Mouse (Mus musculus): ENCODE data around the gene Adamtsl3.

The Adamtsl3 gene

DNA sequence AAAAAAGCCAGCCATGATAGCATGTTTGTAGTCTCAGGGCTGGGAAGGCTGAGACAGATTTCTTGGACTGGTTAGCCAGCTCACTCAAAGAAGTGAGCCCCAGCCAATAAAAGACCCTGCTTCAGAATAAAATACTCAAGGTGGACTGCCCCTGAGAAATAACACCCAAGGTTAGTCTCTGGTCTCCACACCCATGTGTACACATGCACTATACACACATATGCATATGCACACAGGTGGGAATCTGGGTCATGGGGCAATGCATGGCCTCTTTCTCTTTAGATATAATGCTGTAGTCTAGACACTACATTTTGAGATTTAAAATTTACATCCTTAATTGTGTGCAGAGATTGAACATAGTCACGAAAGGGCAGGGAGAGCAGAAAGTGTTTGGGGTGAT lies 88.8 kb downstream of the Adamtsl3 start:
- DNase-seq = no peak

DNA sequence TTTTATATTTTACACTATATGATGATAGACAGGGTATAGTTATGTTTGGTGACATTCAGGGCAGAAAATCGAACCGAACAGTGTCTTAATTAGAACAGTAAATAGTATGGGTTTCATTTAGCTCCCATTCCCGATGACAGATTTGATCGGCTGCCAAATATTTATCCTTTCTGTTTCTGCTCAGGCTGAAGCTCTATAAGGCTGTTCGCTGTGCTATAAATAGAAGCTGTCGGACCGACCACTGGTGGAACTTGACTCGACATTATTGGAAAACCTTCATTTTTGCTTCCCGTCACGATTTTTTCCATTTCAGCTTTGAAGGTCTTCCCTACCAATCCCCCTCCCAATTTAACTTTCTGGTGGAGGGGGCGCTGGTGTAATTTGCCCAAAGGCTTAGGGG lies 89.9 kb downstream of the Adamtsl3 start:
- DNase-seq = no peak

DNA sequence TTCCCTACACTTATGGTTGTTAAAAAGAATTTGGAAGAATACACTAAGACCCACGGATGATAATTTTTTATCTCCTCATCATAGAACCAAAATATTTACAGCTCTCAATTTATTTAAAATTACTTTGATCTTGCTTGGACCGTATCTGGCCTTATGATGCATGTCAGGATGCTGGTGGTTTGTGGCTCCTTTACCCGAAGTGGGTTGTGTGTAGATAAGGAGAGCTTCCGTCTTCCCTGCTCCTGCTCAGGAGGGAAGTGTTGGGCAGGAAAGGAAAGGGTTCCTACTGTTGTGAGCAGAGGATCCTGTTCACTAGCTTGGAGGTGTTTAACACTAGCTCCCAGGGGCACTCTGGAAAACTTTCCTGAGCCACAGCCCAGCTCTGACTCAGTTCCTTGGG lies 94.0 kb downstream of the Adamtsl3 start:
- DNase-seq = no peak

DNA sequence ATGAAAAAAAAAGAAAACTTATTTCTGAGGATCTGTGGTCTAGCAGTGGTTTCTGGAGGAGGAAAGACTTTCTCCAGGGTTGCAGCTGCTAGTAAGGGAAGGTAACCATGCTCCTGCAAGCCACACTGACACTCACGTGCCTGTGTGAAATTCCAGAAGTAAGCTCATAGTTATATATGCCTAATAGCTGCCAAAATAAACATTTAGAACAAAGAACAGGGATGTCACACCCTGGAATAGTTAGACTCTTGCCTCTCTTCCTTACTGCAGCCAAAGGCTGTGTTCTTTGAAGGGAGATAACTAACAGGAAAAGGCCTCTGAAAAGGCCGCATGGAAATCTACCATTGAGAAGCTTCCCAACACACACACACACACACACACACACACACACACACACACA lies 96.1 kb downstream of the Adamtsl3 start:
- no peak for DNase-seq

DNA sequence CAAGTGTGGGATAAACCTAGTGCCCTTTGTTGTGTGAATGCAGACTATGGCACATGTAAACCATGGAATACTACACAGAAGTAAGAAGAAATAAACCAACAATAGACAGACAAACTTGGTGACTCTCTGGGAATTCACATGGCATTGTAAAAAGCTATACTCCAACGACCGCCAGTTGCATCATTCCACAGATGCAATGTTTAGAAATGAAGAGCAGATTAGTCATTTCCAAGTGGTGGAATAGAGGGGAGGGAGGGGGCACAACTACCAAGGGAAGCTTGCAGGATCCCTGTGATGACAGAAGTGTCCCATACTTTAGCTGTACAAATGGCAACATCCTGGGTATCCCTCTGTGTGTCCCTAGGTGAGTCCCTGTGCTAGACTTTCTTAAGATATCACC lies 97.7 kb downstream of the Adamtsl3 start:
- DNase-seq = no peak

DNA sequence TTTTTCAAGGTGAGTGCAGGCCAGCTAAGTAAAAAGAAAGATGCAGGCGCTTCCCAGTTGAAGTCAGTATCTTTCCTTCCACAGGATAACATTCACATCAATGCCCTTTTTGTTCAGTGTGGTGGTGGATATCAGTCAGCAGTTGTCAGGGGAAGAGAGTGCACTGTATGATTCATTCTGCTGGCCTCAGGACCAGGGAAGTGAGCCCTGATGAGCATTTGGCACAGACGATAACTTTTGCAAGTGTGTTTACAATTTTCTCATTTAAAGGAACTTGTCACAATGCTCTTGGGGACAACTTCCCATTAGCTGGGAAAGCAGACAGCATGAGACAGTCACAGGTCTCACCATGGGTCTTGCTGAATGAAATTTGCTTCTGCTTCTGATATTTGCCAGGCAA lies 122.9 kb downstream of the Adamtsl3 start:
- DNase-seq = no peak

DNA sequence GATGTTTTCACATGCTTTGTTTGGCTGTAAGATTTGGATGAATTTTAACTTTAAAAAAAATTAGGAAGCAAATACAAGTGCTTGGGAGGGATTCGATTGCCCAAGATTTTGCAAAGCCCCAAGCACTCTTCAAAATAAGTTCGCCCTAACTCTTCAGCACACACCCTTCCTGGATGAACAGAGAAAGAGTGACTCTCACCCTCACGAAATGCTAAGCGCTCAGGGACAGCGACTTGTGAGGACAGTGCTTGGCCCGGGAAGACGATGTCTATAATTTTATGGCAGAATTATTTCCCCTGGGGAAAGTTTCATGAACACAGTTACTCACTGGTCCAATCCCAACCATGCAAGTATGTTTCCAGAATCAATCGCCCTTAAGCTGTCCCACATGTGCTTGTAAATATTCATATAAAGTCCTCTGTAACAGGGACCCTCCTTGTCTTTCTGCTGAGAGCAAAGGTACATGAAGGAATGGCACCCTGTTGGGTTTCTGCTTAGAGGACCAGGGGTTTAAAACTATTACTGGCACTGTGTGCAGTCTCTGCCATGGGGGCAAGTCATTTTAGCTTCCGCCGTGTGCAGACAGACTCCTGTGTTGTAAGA lies 127.5 kb downstream of the Adamtsl3 start:
- no peak for DNase-seq

DNA sequence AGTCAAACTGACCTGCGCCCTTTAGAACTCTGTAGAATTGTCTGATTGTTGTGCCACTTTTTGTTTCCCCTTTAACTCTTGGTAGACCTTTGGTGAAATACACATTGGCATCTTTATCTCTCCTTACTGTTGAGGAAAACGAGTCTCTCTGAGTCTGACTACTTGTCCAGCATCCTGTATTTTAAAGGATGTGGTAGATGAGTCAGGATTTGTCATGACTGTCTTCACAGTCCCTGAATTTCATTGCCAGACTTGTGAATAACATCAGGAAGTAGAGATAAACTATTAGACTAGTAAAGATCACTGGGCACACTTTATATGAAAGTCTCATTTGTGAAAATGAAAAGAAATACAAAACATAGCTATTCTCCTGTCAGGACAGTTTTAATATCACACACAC lies 128.9 kb downstream of the Adamtsl3 start:
- no peak for DNase-seq

DNA sequence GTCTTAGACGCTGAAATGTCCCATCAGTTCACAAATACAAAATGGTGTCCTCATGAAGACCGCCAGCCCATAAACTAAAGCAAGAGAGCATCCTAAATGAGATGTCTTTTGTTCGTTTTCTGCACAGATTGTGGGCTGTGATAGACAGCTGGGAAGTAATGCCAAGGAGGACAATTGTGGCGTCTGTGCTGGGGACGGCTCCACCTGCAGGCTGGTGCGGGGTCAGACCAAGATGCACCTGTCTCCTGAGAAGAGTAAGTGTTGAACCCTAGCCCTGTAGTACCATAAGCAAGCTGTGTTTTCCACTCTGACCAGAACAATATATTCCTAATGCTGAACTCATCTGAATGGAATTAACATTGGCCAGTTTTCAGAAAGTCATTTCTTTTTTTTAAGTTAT lies 129.9 kb downstream of the Adamtsl3 start:
- DNase-seq = no peak

DNA sequence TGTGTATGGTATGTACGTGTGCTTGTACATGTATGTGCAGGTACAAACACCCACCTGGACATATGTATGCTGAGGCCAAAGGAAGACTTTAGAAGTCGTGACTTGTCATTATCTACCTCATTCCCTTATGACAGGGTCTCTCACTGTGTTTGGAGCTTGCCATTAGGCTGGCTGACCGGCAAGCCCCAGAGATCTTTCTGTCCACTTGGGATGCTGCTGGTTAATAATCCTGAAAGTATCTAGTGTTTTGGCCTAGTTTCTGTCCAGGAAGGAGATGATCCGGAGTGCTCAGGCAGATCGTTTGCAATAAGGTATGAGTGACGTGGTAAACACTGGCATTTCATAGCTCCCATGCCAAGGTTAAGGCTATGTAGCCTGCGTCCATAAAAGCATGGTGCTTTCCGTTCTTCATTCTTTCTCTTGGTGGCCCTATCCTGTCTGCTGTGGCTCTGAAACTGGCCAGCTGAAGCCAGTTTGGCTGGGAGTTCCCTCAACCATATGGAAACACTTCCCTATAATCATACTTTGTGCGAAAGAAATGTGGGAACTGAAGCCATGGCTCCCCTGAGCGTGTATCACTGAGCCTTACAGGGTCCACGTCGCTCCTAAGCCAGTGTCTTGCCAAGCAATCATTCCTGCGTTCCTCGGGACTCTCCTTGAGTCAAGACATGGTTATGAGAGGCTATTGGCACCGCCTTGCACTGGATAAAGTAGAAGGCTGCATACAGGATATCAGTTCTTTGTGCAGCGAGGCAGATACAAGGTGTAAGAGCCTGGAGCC lies 141.1 kb downstream of the Adamtsl3 start:
- no peak for DNase-seq

DNA sequence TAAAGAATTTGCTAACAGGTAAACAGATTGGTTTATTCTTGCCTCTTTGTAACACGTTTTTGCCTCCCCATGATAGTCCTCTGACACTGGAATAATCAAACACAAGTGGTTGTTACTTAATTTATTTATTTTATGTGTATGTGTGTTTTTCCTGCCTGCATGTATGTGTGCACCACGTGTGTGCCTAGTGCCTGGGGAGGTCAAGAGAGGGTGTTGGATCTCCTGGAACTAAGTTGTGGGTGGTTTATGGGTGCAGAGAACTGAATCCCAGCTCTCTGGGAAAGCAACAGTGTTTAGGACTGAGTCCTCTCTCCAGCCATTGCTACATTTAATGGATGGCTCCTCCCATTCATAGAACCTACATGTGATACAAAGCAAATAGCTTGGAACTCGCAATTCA lies 143.0 kb downstream of the Adamtsl3 start:
- no peak for DNase-seq

DNA sequence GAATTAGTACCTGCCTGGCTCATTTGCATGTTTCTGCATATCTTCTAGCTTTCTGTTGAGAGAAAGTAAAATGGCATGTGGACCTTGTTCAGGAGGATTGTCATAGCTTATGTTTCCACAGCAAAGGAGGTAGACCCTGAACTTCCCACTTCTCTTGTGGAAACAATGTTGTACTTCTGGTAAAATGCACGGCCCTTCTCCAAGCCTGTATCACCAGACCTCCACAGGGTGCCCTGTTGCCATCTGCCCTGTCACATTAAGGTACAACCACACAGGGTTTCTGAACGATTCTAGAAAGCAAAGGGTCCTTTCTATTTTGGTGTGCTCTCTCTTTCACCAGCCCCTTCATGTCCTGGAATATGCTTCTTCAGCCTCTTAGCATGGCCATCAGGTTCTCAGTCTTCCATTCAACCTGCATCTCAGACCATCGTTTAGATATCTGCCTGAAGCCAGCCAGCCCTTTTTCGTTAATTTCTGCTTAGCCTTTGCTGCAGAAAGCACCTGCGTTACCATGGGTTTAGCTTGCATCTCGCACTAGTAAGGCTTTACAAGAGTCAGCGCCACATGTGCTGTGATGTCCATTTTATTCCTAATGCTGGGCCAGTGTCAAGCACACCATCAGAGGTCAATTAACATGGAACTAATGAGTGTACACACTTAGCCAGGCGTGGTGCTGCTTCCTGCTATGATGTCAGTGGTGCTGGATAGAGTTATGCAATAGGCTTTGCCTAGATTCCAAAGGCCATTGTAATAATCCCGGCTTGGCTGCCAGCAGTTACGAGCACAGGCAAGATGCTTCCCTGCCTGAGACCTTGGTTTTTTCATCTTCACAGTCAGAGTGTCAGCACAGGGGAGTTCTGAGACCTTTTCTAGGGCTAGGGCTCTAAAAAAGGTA lies 143.6 kb downstream of the Adamtsl3 start:
- DNase-seq = peak; percentile 30

DNA sequence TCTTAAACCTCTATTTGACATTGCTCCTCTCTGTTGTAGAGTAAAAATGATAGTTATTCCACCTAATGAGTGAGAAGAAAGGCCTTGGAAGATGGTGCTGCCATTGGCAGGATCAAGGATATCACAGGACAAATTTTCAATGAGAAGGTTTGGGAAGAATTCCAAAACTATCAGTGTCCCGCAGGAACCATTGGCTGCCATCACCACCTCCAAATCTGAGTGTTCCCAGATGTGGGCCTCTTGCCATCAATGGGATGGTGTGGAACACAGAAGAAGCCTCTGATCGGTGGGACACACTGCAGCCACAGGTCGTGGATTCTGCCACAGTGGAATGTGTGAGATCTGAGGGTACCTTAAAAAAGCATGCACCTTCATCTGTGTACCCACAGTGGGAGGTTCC lies 147.9 kb downstream of the Adamtsl3 start:
- no peak for DNase-seq

DNA sequence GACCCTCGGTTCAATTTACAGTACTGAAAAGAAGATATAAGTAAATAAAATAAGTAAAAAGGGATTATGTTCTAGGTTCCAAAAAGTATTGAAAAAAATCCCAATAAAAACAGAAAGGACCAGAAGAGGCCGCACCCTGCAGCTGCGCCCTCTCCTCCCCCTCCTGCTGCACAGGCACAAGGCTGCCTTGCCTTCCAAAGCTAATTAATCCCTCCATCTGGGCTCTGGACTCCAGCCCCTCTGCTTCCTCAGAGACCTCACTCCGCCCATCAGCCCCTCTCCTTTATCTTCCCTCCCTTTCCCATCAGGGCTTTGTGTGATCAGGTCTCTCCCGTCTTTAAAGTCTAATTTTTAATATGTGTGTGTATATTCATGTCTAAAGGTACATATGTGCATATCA lies 149.3 kb downstream of the Adamtsl3 start:
- DNase-seq = no peak

DNA sequence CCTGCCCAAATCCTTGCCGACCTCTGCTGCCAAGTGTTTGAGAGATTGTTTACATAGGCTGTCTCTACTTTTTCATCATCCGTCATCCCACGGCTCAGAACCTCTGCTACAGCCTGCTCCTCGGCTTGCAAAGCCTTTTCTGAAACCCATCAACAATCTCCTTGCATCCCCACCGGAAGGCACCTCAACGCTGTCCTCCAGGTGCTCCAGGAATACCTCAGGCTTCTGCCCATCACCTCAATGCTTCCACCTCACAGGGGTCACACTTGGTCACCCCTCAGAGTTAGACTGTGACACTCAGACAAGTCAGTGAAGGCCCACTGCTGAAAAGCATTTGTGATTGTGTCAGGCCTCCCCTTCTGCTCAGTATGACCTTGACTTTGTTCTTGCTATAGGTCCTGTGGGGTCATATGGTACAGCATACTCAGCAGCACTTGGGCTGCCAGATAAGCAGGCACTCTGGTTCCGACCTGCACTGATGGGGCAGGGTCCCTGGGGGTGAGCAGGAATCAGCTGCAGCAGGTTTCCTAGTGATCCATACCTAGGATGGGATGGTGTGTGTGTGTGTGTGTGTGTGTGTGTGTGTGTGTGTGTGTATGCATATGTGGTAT lies 150.0 kb downstream of the Adamtsl3 start:
- no peak for DNase-seq

DNA sequence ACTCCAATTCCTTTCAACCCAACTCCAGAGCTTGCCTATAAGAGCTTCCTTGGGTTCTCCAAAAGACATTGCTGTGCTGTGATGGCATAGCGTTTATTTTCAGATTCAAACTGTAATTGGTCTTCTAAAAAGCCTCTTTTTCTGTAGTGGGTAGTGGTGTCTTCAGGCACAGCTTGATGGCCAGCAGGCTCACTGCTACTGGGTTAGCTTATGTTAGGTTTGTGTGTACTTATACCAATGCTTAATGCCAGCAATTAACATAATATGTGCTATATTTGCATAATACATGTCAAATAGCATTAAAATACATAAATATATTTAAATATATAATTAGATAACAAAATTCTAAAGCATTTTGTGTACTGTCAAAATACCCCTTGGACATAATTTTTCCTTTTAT lies 155.5 kb downstream of the Adamtsl3 start:
- no peak for DNase-seq

DNA sequence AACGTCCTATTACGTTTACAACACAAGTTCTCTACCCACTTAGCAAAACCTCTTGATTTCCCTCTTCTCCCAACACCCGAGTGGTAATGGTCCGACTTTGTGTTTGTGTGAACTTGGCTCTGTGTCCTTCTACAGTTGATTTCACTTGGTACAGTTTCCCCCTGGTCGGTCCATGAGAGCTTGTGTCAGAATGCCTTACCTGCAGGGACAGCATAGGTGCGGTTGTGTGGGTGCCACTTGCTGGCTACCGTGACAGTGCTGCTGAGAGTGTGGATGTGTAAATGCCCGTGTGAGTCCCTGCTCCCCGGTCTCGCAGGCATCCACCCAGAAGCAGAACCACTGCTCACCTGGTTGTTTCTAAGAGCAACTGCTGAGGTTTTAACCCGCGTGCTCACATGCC lies 157.4 kb downstream of the Adamtsl3 start:
- no peak for DNase-seq

DNA sequence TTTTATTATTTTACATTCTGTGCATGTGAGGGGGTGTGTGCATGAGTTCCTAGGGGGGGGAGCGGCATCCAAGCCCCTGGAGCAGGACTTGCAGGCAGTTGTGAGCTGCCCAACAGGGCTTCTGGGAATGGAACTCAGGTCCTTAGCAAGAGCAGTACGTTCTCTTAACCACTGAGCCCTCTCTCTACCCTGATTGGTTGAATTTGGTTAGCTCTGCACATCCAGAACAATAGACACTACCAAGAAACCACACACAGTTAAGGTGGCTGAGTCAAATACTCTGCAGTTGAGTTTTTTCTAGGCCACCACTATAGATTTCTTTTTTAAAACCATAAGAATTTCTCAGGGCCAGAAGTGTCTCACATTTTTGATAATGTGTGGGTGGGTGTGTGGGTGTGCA lies 158.7 kb downstream of the Adamtsl3 start:
- no peak for DNase-seq

DNA sequence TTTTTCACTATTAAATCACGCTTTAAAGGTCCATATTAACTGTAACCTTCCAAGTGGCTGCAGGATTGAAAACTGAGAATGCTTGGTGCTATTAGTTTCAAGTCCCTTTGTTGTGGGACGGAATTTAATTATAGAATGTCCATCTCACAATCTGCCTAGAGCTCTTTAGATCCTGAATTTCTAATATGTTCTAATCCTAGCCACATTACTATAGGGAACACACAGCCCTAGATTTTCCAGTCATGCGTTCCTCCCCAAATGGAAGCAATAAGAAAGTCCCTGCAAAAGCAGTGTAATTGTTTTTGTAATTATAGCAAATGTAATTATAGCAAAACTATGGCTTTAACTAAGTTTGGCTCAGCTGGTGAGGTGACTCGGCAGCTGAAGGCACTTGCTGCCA lies 161.6 kb downstream of the Adamtsl3 start:
- DNase-seq = no peak

DNA sequence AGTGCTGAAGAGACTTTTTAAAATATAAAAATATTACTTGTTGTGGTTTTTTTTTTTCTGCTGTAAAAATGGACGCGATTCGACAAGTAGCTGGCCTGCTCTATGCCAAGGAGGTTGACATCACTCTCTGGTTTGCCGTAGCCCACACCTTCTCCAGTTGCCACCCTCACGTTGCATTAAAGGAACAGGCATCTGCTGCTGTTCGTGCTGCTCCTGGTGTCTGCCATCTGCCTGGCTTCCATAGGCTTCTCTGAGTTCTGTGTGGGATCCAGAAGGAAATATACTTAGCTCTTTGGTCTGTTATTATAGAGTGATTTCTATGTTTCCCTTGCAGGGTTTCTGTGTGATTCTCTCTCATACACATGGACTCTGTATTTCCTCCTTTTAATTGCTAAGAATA lies 165.8 kb downstream of the Adamtsl3 start:
- DNase-seq = no peak

DNA sequence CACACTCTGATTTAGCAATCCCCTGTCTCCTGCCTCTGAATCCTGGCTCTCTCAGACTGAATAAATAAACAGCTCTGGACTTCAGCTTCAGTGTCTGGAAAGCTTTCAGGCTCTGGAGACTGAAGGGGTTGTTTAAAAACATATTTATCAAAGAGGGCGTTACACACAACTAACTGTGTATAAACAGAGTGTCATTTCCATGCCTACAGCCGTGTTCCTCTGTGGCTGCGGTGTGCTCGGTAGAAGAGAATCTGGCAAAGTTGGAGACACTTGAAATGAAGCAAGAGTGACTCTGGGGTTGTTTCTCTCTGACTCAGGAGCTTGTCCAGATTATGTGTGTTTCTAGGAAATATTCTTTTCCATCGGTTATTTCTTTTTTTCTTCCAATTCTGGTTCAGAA lies 167.0 kb downstream of the Adamtsl3 start:
- no peak for DNase-seq

DNA sequence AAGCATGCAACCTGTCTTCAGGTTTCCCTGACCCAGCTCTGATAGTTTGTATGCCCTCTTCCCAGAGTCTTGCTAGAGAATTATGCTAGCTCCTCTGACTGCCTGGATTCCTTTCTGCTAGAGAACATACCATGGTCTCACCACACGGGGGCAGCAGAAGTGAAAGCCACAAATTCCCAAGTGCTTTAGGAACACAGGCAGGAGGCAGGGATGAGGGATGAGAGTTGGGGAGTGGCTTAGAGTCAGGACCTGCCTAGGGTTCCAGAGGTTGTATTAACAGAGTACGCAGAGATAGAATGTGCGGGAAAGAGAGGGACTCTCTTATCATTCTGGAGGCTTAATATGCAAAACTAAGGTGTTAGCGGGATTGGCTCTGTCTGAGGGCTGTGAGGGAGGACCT lies 168.6 kb downstream of the Adamtsl3 start:
- DNase-seq = peak; percentile 19

DNA sequence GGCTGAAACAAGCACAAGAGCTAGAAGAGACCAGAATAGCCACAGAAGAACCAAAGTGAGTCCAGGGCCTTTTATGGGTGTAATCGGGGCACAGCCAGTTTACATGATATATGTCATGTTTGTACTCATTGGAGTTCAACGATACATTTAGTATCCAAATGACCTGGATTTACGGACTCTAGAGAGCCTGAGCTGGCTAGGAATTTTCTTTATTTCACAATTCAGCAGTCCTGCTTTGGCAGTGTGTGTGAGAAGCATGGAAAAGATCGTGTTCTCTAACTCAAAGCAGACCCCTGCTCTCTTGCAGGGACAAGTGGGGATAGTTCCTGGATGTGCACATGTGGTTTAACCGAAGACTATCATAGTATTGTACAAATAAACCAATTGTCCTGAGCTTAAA lies 195.1 kb downstream of the Adamtsl3 start:
- DNase-seq = no peak

DNA sequence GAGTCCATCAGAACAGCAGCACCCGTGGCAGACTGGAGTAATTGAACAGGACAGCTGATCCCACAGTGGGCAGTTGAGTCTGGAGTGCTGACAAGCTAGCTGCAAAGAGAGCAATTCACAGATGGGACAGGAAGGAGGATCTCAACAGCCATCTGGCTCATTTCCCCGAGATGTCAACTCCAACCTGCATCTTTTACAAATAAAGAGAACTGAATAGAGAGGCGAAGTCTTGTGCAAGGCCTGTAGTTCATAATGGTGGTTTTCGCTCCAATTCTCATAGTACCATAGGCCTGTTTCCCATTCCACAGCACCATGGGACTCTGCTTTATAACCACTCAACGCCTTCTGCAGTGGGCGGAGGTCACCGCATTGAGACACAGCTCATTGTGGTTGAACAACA lies 195.9 kb downstream of the Adamtsl3 start:
- DNase-seq = peak; percentile 6
